Mouse (Mus musculus) kidney, postnatal 0 days (tissue): ENCODE results near the gene Uso1. TPM values are rescaled to one million over a fixed set of nuclear protein-coding genes. Genes with fewer than 3 reads are reported as not detected.

Experiments
- ATAC-seq: fragments of 200-750 bp; cut with Nextera tagmentation; replicated peaks from 2 replicates; pipeline ENCODE4 v1.8.0; 2017; ENCODE audit warnings: low read depth, moderate number of reproducible peaks, moderate TSS enrichment, moderate library complexity; ENCODE audit not compliant: low FRiP score
- DNase-seq: peaks from one replicate; pipeline ENCODE4 v3.0.0-alpha.2; 2016; ENCODE audit warnings: low spot score
- H3K27ac ChIP-seq: fragments of 300-500 bp; sonication (generic); 2 replicates; pipeline ENCODE4 v1.5.1; 2014; ENCODE audit warnings: mild to moderate bottlenecking
- H3K27me3 ChIP-seq: fragments of 300-500 bp; sonication (generic); 2 replicates; pipeline ENCODE4 v1.6.1; 2014; ENCODE audit warnings: low read length, mixed read lengths; ENCODE audit not compliant: insufficient read depth
- H3K36me3 ChIP-seq: fragments of 300-500 bp; sonication (generic); 2 replicates; pipeline ENCODE4 v1.6.1; 2014; ENCODE audit warnings: low read length, mixed read lengths; ENCODE audit not compliant: insufficient read depth
- H3K4me1 ChIP-seq: fragments of 300-500 bp; sonication (generic); replicated peaks from 2 replicates; pipeline ENCODE4 v1.6.1; 2014; ENCODE audit warnings: antibody characterized with exemption, low read length, mixed read lengths; ENCODE audit not compliant: insufficient read depth
- H3K4me2 ChIP-seq: fragments of 300-500 bp; sonication (generic); 2 replicates; pipeline ENCODE4 v1.6.1; 2014; ENCODE audit warnings: mild to moderate bottlenecking, low read length, moderate library complexity, mixed read lengths
- H3K4me3 ChIP-seq: fragments of 300-500 bp; sonication (generic); replicated peaks from 2 replicates; pipeline ENCODE4 v1.5.1; 2014; ENCODE audit warnings: low read depth, low read length
- H3K9ac ChIP-seq: fragments of 300-500 bp; sonication (generic); 2 replicates; pipeline ENCODE4 v1.6.1; 2014; ENCODE audit warnings: low read depth, low read length
- H3K9me3 ChIP-seq: fragments of 300-500 bp; sonication (generic); replicated peaks from 2 replicates; pipeline ENCODE4 v1.6.1; 2016; ENCODE audit warnings: low read length, inconsistent platforms, mixed read lengths
- CTCF ChIP-seq: IDR thresholded peaks from 2 replicates; pipeline ENCODE4 v1.5.1; 2016; ENCODE audit warnings: antibody characterized with exemption, low read depth, mild to moderate bottlenecking, moderate library complexity
- WGBS: fragments of 180-500 bp; shearing (Covaris S2); extraction: QIAGEN DNeasy Blood & Tissue Kit; methylation state at CpG from one replicate; pipeline ENCODE4 v1.1.7; 2014; 5-methylcytosine and 5-hydroxymethylcytosine counted together
- polyA plus RNA-seq: library from polyadenylated mRNA; unstranded; fragments of >200 nt; fragmentation: Nextera tagmentation; extraction: Ambion mirVana; gene quantifications from 2 replicates; pipeline ENCODE4 v1.2.1, GENCODE M21; 2015

Gene Uso1
- polyA plus RNA-seq, 1 experiment from 2014 or later, result 36.1 TPM

- no peak overlapping the region for H3K9ac ChIP-seq
- TF ChIP-seq CTCF, result no peak
- ATAC-seq (no peak), DNase-seq (no peak)
- WGBS, result 60% methylated on average over 5 of the region's 5 CpGs
- H3K27me3 ChIP-seq, result no peaks in the 10 kb centered on the region
- no peaks in the 10 kb centered on the region for H3K9me3 ChIP-seq
- H3K4me3 ChIP-seq, result no peak overlapping the region
- H3K4me2 ChIP-seq, result no peak overlapping the region
- no peaks in the 10 kb centered on the region for H3K36me3 ChIP-seq
- no peak overlapping the region for H3K27ac ChIP-seq
- peaks cover 14% of the 10 kb centered on the region; the same call in 1 of the 2 replicates for H3K4me1 ChIP-seq
These were observed 4.0 kb downstream of the Uso1 start for GRCm38 (mm10) chr5:92141696-92142095.

GRCm38 (mm10) chr5:92142481-92142880 is 4.7 kb downstream of the Uso1 start:
- WGBS, result 91% methylated on average over 3 of the region's 3 CpGs
- no peaks in the 10 kb centered on the region for H3K27me3 ChIP-seq
- no peak for DNase-seq
- H3K36me3 ChIP-seq, result no peaks in the 10 kb centered on the region
- peaks cover 14% of the 10 kb centered on the region; the same call in 1 of the 2 replicates for H3K4me1 ChIP-seq
- no peak for ATAC-seq
- no peak overlapping the region for H3K9ac ChIP-seq
- no peak overlapping the region for H3K4me3 ChIP-seq
- TF ChIP-seq CTCF, result no peak
- no peak overlapping the region for H3K27ac ChIP-seq
- H3K9me3 ChIP-seq, result no peaks in the 10 kb centered on the region
- H3K4me2 ChIP-seq, result no peak overlapping the region

GRCm38 (mm10) chr5:92143665-92144064 is 5.9 kb downstream of the Uso1 start:
- WGBS, result 94% methylated on average over 6 of the region's 6 CpGs
- Histone ChIP-seq H3K27me3 (no peaks in the 10 kb centered on the region), H3K4me1 (peaks cover 12% of the 10 kb centered on the region; the same call in 1 of the 2 replicates), H3K4me3 (no peak overlapping the region), H3K27ac (no peak overlapping the region), H3K9ac (no peak overlapping the region), H3K36me3 (no peaks in the 10 kb centered on the region), H3K9me3 (no peaks in the 10 kb centered on the region), H3K4me2 (no peak overlapping the region)
- no peak for DNase-seq
- TF ChIP-seq CTCF, result no peak
- no peak for ATAC-seq

GRCm38 (mm10) chr5:92144954-92145708 is 7.4 kb downstream of the Uso1 start:
- Histone ChIP-seq H3K27ac (no peak overlapping the region), H3K36me3 (no peaks in the 10 kb centered on the region), H3K9ac (no peak overlapping the region), H3K4me2 (no peak overlapping the region), H3K27me3 (no peaks in the 10 kb centered on the region), H3K4me3 (no peak overlapping the region), H3K4me1 (no peaks in the 10 kb centered on the region), H3K9me3 (no peaks in the 10 kb centered on the region)
- 91% methylated on average over 7 of the region's 7 CpGs for WGBS
- TF ChIP-seq CTCF, result no peak
- DNase-seq (no peak), ATAC-seq (no peak)

GRCm38 (mm10) chr5:92148248-92148647 is 10.5 kb downstream of the Uso1 start:
- ATAC-seq, result no peak
- WGBS, result 92% methylated on average over 3 of the region's 3 CpGs

GRCm38 (mm10) chr5:92149330-92149982 is 11.7 kb downstream of the Uso1 start:
- no peak overlapping the region for H3K9ac ChIP-seq
- TF ChIP-seq CTCF, result no peak
- DNase-seq, result no peak
- WGBS, result 89% methylated on average over 5 of the region's 5 CpGs
- no peak for ATAC-seq
- H3K4me3 ChIP-seq, result no peak overlapping the region
- no peak overlapping the region for H3K27ac ChIP-seq
- no peaks in the 10 kb centered on the region for H3K4me1 ChIP-seq
- no peaks in the 10 kb centered on the region for H3K9me3 ChIP-seq
- 0 out of 2 replicates have a peak, but pooled peaks cover 5% of the 10 kb centered on the region for H3K36me3 ChIP-seq
- no peaks in the 10 kb centered on the region for H3K27me3 ChIP-seq
- no peak overlapping the region for H3K4me2 ChIP-seq

More at GRCm38 (mm10) chr5:92148248-92148647, 10.5 kb downstream of the Uso1 start:
- DNase-seq, result no peak
- no peak overlapping the region for H3K4me3 ChIP-seq
- no peak overlapping the region for H3K4me2 ChIP-seq
- H3K9ac ChIP-seq, result no peak overlapping the region
- H3K27ac ChIP-seq, result no peak overlapping the region
- H3K27me3 ChIP-seq, result no peaks in the 10 kb centered on the region
- TF ChIP-seq CTCF, result no peak
- H3K36me3 ChIP-seq, result 0 out of 2 replicates have a peak, but pooled peaks cover 3% of the 10 kb centered on the region
- no peaks in the 10 kb centered on the region for H3K9me3 ChIP-seq
- H3K4me1 ChIP-seq, result no peaks in the 10 kb centered on the region
